Mouse (Mus musculus) heart, adult 2 months (tissue): Measurements from ENCODE around the gene Magi3.

Experiments used
- CTCF ChIP-seq: fragments of 200-600 bp; IDR thresholded peaks from 2 replicates; pipeline ENCODE4 v1.8.1; 2022; ENCODE audit warnings: antibody characterized with exemption, mild to moderate bottlenecking, moderate library complexity
- POLR2A ChIP-seq: fragments of 200-500 bp; IDR thresholded peaks from 2 replicates; pipeline ENCODE4 v1.6.1; 2011; ENCODE audit warnings: mild to moderate bottlenecking, low read depth, low read length, control low read depth; ENCODE audit not compliant: insufficient read depth

- no peak for TF ChIP-seq CTCF
- TF ChIP-seq POLR2A, result no peak
These were observed 19.6 kb upstream of the Magi3 start for GRCm38 (mm10) chr3:104239785-104240184.
